28 mouse cellular contexts compared by ENCODE assay signal in the genomic region with DNA sequence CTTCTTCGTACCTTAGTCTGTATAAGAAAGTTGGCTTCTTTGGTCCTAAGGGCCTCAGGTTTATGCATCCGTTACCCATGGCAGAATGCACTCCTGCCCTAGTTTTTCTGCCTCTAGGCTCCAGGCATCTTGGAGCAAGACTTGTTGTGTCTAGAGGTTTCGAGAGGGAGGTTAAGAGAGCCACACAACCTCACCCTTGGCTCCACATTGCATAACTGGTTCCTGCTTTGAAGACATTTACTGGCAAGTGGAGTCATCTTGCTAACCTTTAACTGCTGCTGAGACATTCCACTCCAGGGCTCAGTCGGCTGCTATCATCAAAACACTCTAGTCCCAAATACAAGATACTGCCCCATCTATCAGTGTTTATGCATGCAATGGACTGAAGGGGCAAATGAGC.
A peak's percentile ranks its signal among the peaks of the same experiment; 100 is the strongest.
DNase-seq lines count a peak whose midpoint lies in the region; ATAC-seq lines count a peak whose summit lies in the region.
"Had no signal": no experiment of that assay in that cellular context is flagged by ENCODE, and none has a peak within 500 bp of the region (broad histone marks: within the 10 kb centered on the region; RNA-seq: fewer than 3 reads in every experiment).

No protein-coding gene starts in this region.

- no peaks in the 10 kb centered on the region for H3K9me3 ChIP-seq in limb, embryonic 10.5 days (replicated peaks)
- no peaks in the 10 kb centered on the region for H3K9me3 ChIP-seq in hindbrain, embryonic 10.5 days
- H3K9me3 ChIP-seq: embryonic facial prominence, embryonic 13.5 days; forebrain, embryonic 12.5 days; heart, embryonic 12.5 days; liver, embryonic 15.5 days; neural tube, embryonic 15.5 days; stomach, embryonic 15.5 days had no signal

- no peak overlapping the region for H3K27ac ChIP-seq in limb, embryonic 10.5 days
- H3K27ac ChIP-seq in hindbrain, embryonic 10.5 days, result no peak overlapping the region
- H3K27ac ChIP-seq: embryonic facial prominence, embryonic 13.5 days; forebrain, embryonic 12.5 days; liver, embryonic 15.5 days; neural tube, embryonic 15.5 days; stomach, embryonic 15.5 days had no signal

- no peaks in the 10 kb centered on the region for H3K27me3 ChIP-seq in limb, embryonic 10.5 days (ENCODE audit: low read depth, poor library complexity, severe bottlenecking)
- H3K27me3 ChIP-seq in hindbrain, embryonic 10.5 days (ENCODE audit: insufficient read depth, poor library complexity, severe bottlenecking), result no peaks in the 10 kb centered on the region
- H3K27me3 ChIP-seq: CH12.LX; embryonic facial prominence, embryonic 13.5 days; forebrain, embryonic 12.5 days; heart, embryonic 12.5 days; liver, embryonic 15.5 days; neural tube, embryonic 15.5 days; stomach, embryonic 15.5 days had no signal

- H3K36me3 ChIP-seq in limb, embryonic 10.5 days, result no peaks in the 10 kb centered on the region
- no peaks in the 10 kb centered on the region for H3K36me3 ChIP-seq in hindbrain, embryonic 10.5 days
- H3K36me3 ChIP-seq: embryonic facial prominence, embryonic 13.5 days; forebrain, embryonic 12.5 days; G1E; heart, embryonic 12.5 days; liver, embryonic 15.5 days; neural tube, embryonic 15.5 days; stomach, embryonic 15.5 days had no signal

- H3K4me1 ChIP-seq in limb, embryonic 10.5 days, result no peaks in the 10 kb centered on the region
- H3K4me1 ChIP-seq in hindbrain, embryonic 10.5 days (replicated peaks), result no peaks in the 10 kb centered on the region
- H3K4me1 ChIP-seq: forebrain, embryonic 12.5 days; liver, embryonic 15.5 days; neural tube, embryonic 15.5 days; stomach, embryonic 15.5 days had no signal

- DNase-seq in CD4-positive, CD25-positive, alpha-beta regulatory T cell, adult 2 months (ENCODE audit: low read depth, low spot score), result peak; percentile 15
- DNase-seq in lung, postnatal 36 days, result peak; percentile 51
- DNase-seq in lung, postnatal 10 days, result no peak
- peak; percentile 14 for DNase-seq in limb, embryonic 10.5 days (ENCODE audit: low spot score)
- no peak for DNase-seq in hindbrain, embryonic 10.5 days (ENCODE audit: low spot score)
- DNase-seq in adrenal gland, adult (ENCODE audit: inconsistent age in 2 of 2, low spot score in 1 of 2), result no peak
- DNase-seq: adrenal gland, postnatal 10 days; cerebellum, adult 2 months; cerebellum, postnatal 36 days; embryo, embryonic 11 days; heart, postnatal 10 days; kidney, adult 11 months; layer of hippocampus, adult 9-11 months; left cerebral cortex, postnatal 4 days; liver; thymus, adult 18-20 months; thymus, postnatal 36 days had no signal

- WGBS in limb, embryonic 10.5 days, result 78% methylated on average over 4 of the region's 4 CpGs
- WGBS in hindbrain, embryonic 10.5 days, result 82% methylated on average over 4 of the region's 4 CpGs

- ATAC-seq in CD4-positive, CD25-positive, alpha-beta regulatory T cell, adult 4 months, result no peak
- ATAC-seq: midbrain, embryonic 16.5 days had no signal

- H3K4me3 ChIP-seq in limb, embryonic 10.5 days, result no peak overlapping the region
- H3K4me3 ChIP-seq in hindbrain, embryonic 10.5 days, result no peak overlapping the region
- H3K4me3 ChIP-seq: embryonic facial prominence, embryonic 13.5 days; erythroblast, embryonic 14.5 days; forebrain, embryonic 12.5 days; heart, embryonic 12.5 days; liver, embryonic 15.5 days; neural tube, embryonic 15.5 days; stomach, embryonic 15.5 days had no signal

Comparison
In these comparisons a context has a peak if more than half of its experiments do, and no peak if none do; other contexts are left out.
1. DNase-seq: peak in CD4-positive, CD25-positive, alpha-beta regulatory T cell, adult 2 months (single experiment), lung, postnatal 36 days (single experiment) and limb, embryonic 10.5 days (single experiment); none in lung, postnatal 10 days (single experiment), hindbrain, embryonic 10.5 days (single experiment) and adrenal gland, adult (0 of 2).